Mouse (Mus musculus): ENCODE data around the gene Gm26620.

Gene Gm26620

GRCm38 (mm10) chr1:170912891-170913615 lies 28.2 kb downstream of the Gm26620 start, which contains the start of gene Fcrlb:
Gene Fcrlb (minus strand): TSS chr1:170912941.
- DNase-seq, result no peak

DNA sequence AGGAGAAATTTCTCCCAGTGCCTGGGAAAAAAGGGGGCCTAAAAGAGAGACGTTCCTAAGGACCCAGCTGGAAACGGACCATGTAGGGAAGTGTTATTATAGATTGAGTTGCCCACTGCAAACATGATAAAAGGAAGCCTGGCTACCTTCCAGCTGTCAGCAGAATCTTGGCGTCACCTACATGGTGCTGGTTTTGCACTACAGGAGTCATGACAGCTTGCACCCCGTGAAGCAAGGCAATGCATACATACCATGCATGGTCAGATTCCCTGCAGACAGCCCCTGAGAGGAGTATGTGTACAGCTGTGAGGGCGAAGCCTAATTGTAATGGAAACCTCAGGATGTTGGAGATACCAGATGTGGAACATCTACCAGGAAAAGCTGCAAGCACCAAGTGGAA lies 30.8 kb downstream of the Gm26620 start:
- no peak for DNase-seq

DNA sequence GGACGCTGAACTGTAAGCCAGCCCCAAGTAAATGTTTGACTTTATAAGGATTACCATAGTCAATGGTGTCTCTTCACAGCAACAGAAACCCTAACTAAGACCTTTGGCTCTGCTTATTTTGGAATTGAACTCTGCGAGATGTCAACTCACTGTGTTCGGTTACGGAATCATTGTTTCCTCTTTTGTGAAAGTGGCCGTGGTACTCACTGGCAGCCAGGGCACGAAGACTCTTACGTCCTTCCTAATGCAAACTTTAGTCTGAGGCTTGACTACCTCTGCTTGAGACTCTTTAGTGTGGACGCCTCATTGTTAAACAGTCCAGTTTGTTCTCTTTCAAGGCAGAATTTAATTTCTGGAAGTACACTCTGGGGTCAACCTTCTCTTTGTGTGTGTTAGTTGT lies 34.4 kb downstream of the Gm26620 start:
- no peak for DNase-seq

GRCm38 (mm10) chr1:170924485-170924884 lies 39.6 kb downstream of the Gm26620 start:
- DNase-seq, result no peak

- DNase-seq, result no peak
Observed at GRCm38 (mm10) chr1:170926941-170927340, 42.1 kb downstream of the Gm26620 start.

DNA sequence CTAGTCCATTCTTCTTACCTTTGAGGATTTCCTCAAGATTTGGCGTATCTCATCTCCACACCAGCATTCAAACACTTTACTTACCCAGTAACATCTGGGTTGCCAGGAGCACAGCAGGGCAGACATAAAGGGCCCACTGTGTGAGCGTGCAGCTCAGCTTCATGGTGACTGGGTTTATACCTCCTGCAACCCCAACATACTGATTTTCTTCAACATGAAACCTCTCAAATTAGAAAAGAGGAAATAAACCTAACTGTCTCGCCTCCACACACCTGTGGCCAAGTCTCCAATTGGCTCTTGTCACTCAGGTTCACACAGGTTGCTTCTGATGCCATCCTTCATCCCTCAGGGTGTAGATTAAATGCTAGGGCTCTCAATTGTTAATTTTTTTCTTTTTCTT lies 42.5 kb downstream of the Gm26620 start, which contains the start of gene Fcrla:
Gene Fcrla (minus strand): TSS at position 206 of the 400 bp plus-strand sequence.
- DNase-seq, result no peak

DNA sequence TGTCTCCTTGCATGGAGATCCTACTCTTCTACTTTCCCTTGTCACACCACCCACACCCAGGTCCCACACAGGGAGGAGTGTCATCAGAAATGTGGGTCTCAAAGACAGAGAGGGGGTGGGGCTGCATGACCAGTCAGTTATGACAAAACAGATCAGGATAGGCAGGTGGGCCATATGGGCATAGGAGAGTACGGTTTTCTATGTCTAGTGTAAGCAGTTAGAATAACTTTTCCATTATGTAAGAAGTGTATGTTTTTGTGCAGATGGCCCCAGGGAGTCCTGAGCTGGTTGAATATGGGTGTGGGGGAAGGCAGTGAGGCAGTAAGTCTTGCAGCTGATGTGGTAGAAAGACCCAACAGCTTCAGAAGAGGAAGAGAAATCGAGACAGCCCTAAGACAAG lies 43.6 kb downstream of the Gm26620 start:
- DNase-seq, result no peak

GRCm38 (mm10) chr1:170929245-170929644 lies 44.4 kb downstream of the Gm26620 start:
- no peak for DNase-seq

- no peak for DNase-seq
Observed at GRCm38 (mm10) chr1:170932043-170932442, 47.2 kb downstream of the Gm26620 start.

- no peak for DNase-seq
Observed at GRCm38 (mm10) chr1:170933386-170933920, 48.6 kb downstream of the Gm26620 start.

GRCm38 (mm10) chr1:170933940-170934339 lies 49.1 kb downstream of the Gm26620 start:
- DNase-seq, result no peak

GRCm38 (mm10) chr1:170934383-170934782 lies 49.5 kb downstream of the Gm26620 start:
- DNase-seq, result no peak

Measured in cerebellum, postnatal 10 days (tissue).